Mouse (Mus musculus): ENCODE data around the gene Olfr417.

GRCm38 (mm10) chr1:174330218-174330617 is 34.7 kb upstream of the Olfr417 start, which contains the start of gene Mptx1:
- TF ChIP-seq POLR2A (IDR thresholded peaks at IDR 0.05; ENCODE audit: insufficient read length, low read depth) (no peak), POLR2AphosphoS2 (IDR thresholded peaks at IDR 0.05; ENCODE audit: insufficient read length, low read depth) (no peak), CEBPB (IDR thresholded peaks at IDR 0.05; ENCODE audit: insufficient read depth, poor library complexity, severe bottlenecking) (no peak), USF1 (IDR thresholded peaks at IDR 0.05; ENCODE audit: low read depth) (no peak)
